Mouse (Mus musculus) left cerebral cortex, postnatal 4 days (tissue): ENCODE measurements around the gene Sh3bp5. TPM values are rescaled to one million over a fixed set of nuclear protein-coding genes. Genes with fewer than 3 reads are reported as not detected.
"Not testable (repeated sequence)": the region's sequence is repeated elsewhere in the genome, so short reads cannot be mapped to it uniquely, and the experiment has no call there.

ENCODE experiments used
- DNase-seq: peaks from one replicate; pipeline ENCODE4 v3.0.0-alpha.2; 2022
- intact Hi-C: fragments of 180-260 bp; cut with DNase I; formaldehyde crosslinking; loops from one replicate; pipeline ENCODE4 v1.15.1; 2025
- total RNA-seq, 2 experiments: library from RNA; stranded (reverse); gene quantifications; 2 replicates each; pipeline ENCODE4 v1.2.3; 2021

Gene Sh3bp5
- total RNA-seq = 100 to 1,000 TPM; 140 to 147 TPM

- intact Hi-C loops = loop anchor here (5.0 kb wide), 1 partner anchor 44 kb away; no protein-coding TSS in a partner anchor
- peak; percentile 94 for DNase-seq
These were observed at the start of gene Sh3bp5 for GRCm38 (mm10) chr14:31435930-31436693. Gene Sh3bp5, minus strand, starts transcription at chr14:31436078.

- no peak for DNase-seq
- intact Hi-C loops = no loop called here
These were observed 46.5 kb upstream of the Sh3bp5 start for GRCm38 (mm10) chr14:31482417-31482816.

- DNase-seq = no peak
- intact Hi-C loops = loop anchor here (5.0 kb wide), 2 partner anchors 91 to 201 kb away; no protein-coding TSS in a partner anchor
These were observed 37.4 kb upstream of the Sh3bp5 start for GRCm38 (mm10) chr14:31473297-31473696.

GRCm38 (mm10) chr14:31472451-31473061, 36.7 kb upstream of the Sh3bp5 start:
- intact Hi-C loops = loop anchor here (5.0 kb wide), 2 partner anchors 90 to 200 kb away; no protein-coding TSS in a partner anchor
- peak; percentile 62 for DNase-seq

GRCm38 (mm10) chr14:31469711-31470110, 33.8 kb upstream of the Sh3bp5 start:
- DNase-seq = no peak
- intact Hi-C loops = loop anchor here (5.0 kb wide), 2 partner anchors 87 to 197 kb away; no protein-coding TSS in a partner anchor

GRCm38 (mm10) chr14:31464176-31464575, 28.3 kb upstream of the Sh3bp5 start:
- intact Hi-C loops = no loop called here
- DNase-seq = no peak

- no peak for DNase-seq
- intact Hi-C loops = no loop called here
These were observed 27.0 kb upstream of the Sh3bp5 start for GRCm38 (mm10) chr14:31462886-31463285.

- intact Hi-C loops, DNase-seq: not testable (repeated sequence)
These were observed 26.3 kb upstream of the Sh3bp5 start for GRCm38 (mm10) chr14:31462226-31462625.

GRCm38 (mm10) chr14:31458006-31458405, 22.1 kb upstream of the Sh3bp5 start:
- DNase-seq = no peak
- intact Hi-C loops = no loop called here

- intact Hi-C loops = no loop called here
- no peak for DNase-seq
These were observed 20.3 kb upstream of the Sh3bp5 start for GRCm38 (mm10) chr14:31456064-31456721.

GRCm38 (mm10) chr14:31454849-31455566, 19.1 kb upstream of the Sh3bp5 start:
- intact Hi-C loops = no loop called here

GRCm38 (mm10) chr14:31453946-31454345, 18.1 kb upstream of the Sh3bp5 start:
- intact Hi-C loops, DNase-seq: not testable (repeated sequence)

More at GRCm38 (mm10) chr14:31454849-31455566, 19.1 kb upstream of the Sh3bp5 start:
- no peak for DNase-seq

GRCm38 (mm10) chr14:31448994-31449393, 13.1 kb upstream of the Sh3bp5 start:
- DNase-seq = no peak
- intact Hi-C loops = no loop called here

- intact Hi-C loops = no loop called here
- no peak for DNase-seq
These were observed 7.7 kb upstream of the Sh3bp5 start for GRCm38 (mm10) chr14:31443616-31444015.

GRCm38 (mm10) chr14:31440725-31441124, 4.8 kb upstream of the Sh3bp5 start:
- no peak for DNase-seq
- intact Hi-C loops = no loop called here

- intact Hi-C loops = no loop called here
- DNase-seq = no peak
These were observed 4.4 kb upstream of the Sh3bp5 start for GRCm38 (mm10) chr14:31440230-31440629.

- intact Hi-C loops = loop anchor here (5.0 kb wide), 1 partner anchor 47 kb away; no protein-coding TSS in a partner anchor
- DNase-seq = no peak
These were observed 3.4 kb upstream of the Sh3bp5 start for GRCm38 (mm10) chr14:31439279-31439678.

GRCm38 (mm10) chr14:31437826-31438529, 2.1 kb upstream of the Sh3bp5 start:
- DNase-seq = peak; percentile 50
- intact Hi-C loops = loop anchor here (5.0 kb wide), 1 partner anchor 46 kb away; no protein-coding TSS in a partner anchor

- intact Hi-C loops = loop anchor here (5.0 kb wide), 1 partner anchor 43 kb away; no protein-coding TSS in a partner anchor
- peak; percentile 40 for DNase-seq
These were observed 611 bp downstream of the Sh3bp5 start for GRCm38 (mm10) chr14:31435018-31435915.
